In the genomic region with DNA sequence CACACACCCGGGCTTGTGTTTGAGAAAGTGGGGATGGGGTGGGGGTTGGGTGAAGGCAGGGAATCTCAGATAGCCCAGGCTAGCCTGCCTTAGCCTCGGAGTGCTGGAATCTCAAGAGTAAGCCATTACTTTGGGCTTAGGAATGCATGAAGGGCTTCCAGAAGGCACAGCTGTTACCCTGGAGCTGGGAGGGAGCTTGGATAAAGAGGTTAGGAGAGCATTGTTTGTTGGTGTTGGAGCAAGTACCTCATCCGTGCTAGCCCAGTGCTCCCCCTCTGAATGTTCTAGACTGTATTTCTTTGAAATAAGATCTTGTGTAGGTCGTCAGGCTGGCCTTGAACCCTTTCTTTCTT, we compare ENCODE assay signal across 8 mouse cellular contexts. TPM values are rescaled to one million over a fixed set of nuclear protein-coding genes. Genes with fewer than 3 reads are reported as not detected.
A peak's percentile ranks its signal among the peaks of the same experiment; 100 is the strongest.
DNase-seq lines count a peak whose midpoint lies in the region; ATAC-seq lines count a peak whose summit lies in the region.

No protein-coding gene starts in this region.

- H3K4me2 ChIP-seq in kidney, embryonic 16.5 days (replicated peaks; ENCODE audit: low read depth, low read length), result peak overlapping the region; percentile 66
- H3K4me2 ChIP-seq in hindbrain, embryonic 15.5 days, result peak overlapping the region; percentile 73

- peak overlapping the region; percentile 49 for H3K4me3 ChIP-seq in kidney, embryonic 16.5 days (ENCODE audit: low read length)
- H3K4me3 ChIP-seq in hindbrain, embryonic 15.5 days, result peak overlapping the region; percentile 39

- peak overlapping the region; percentile 71 for H3K9ac ChIP-seq in kidney, embryonic 16.5 days (replicated peaks; ENCODE audit: low read length)
- peak overlapping the region; percentile 41; the same call in 1 of the 2 replicates for H3K9ac ChIP-seq in hindbrain, embryonic 15.5 days

- peaks cover 20% of the 10 kb centered on the region for H3K4me1 ChIP-seq in kidney, embryonic 16.5 days (ENCODE audit: insufficient read depth, low read length)
- peaks cover 10% of the 10 kb centered on the region for H3K4me1 ChIP-seq in hindbrain, embryonic 15.5 days (replicated peaks)

- peak; percentile 7; the same call in 1 of the 2 replicates for ATAC-seq in kidney, embryonic 16.5 days (ENCODE audit: low FRiP score, low TSS enrichment)
- no peak for ATAC-seq in hindbrain, embryonic 15.5 days (ENCODE audit: low FRiP score, low read depth)
- 0 out of 2 replicates have a peak, but pooled peaks have one; percentile 1 for ATAC-seq in monocyte, adult 5-6 weeks (replicated peaks; ENCODE audit: insufficient number of reproducible peaks, low FRiP score, low TSS enrichment, poor library complexity, severe bottlenecking)

- no peaks in the 10 kb centered on the region for H3K9me3 ChIP-seq in kidney, embryonic 16.5 days (ENCODE audit: low read length)
- H3K9me3 ChIP-seq in hindbrain, embryonic 15.5 days, result no peaks in the 10 kb centered on the region

- DNase-seq in kidney, postnatal 10 days, result no peak
- peak; percentile 20 for DNase-seq in brain, adult 2 months (ENCODE audit: low read depth, low spot score)
- DNase-seq in layer of hippocampus, adult 18-20 months (ENCODE audit: low spot score in 2 of 2), result no peak
- no peak for DNase-seq in cerebellum, postnatal 25 days
- no peak for DNase-seq in urinary bladder, adult 2 months (ENCODE audit: low spot score)

- WGBS in kidney, embryonic 16.5 days, result 5% methylated on average over 4 of the region's 4 CpGs
- 16% methylated on average over 4 of the region's 4 CpGs for WGBS in hindbrain, embryonic 15.5 days

- H3K27me3 ChIP-seq in kidney, embryonic 16.5 days (ENCODE audit: insufficient read depth, low read length), result no peaks in the 10 kb centered on the region
- peaks cover 3% of the 10 kb centered on the region; the same call in 1 of the 2 replicates for H3K27me3 ChIP-seq in hindbrain, embryonic 15.5 days

- peak overlapping the region; percentile 82 for H3K27ac ChIP-seq in kidney, embryonic 16.5 days (ENCODE audit: low read length)
- H3K27ac ChIP-seq in hindbrain, embryonic 15.5 days (replicated peaks), result peak overlapping the region; percentile 54

- H3K36me3 ChIP-seq in kidney, embryonic 16.5 days (ENCODE audit: insufficient read depth, low read length), result no peaks in the 10 kb centered on the region
- H3K36me3 ChIP-seq in hindbrain, embryonic 15.5 days, result no peaks in the 10 kb centered on the region

RNA-seq across cellular contexts. Expression of a gene that starts 22.8 kb away (rescaled TPM):
- polyA plus RNA-seq in kidney, embryonic 16.5 days (2015; fragmentation: Nextera tagmentation; extraction: Ambion mirVana), result 12,646 and 13,929 TPM in 2 replicates
- polyA plus RNA-seq in hindbrain, embryonic 15.5 days (2015; fragmentation: Nextera tagmentation; extraction: Ambion mirVana), result 13,458 and 13,965 TPM in 2 replicates
- 6,587 to 7,071 TPM (median 6,776 TPM) in 3 replicates for total RNA-seq in monocyte, adult 5-6 weeks (2017)
- 1,000 to 10,000 TPM; 3,167 to 3,215 TPM for total RNA-seq in layer of hippocampus, adult 18-20 months (2021)
- 5,740 and 7,458 TPM in 2 replicates for polyA plus RNA-seq in urinary bladder, adult 2 months (2012; rRNA removed)

RNA-seq across cellular contexts. Expression of a gene that starts 30.8 kb away (rescaled TPM):
- polyA plus RNA-seq in kidney, embryonic 16.5 days (2015; fragmentation: Nextera tagmentation; extraction: Ambion mirVana), result 302 and 349 TPM in 2 replicates
- 488 and 506 TPM in 2 replicates for polyA plus RNA-seq in hindbrain, embryonic 15.5 days (2015; fragmentation: Nextera tagmentation; extraction: Ambion mirVana)
- 1.2 TPM in 1 of 3 replicates, not detected in the others for total RNA-seq in monocyte, adult 5-6 weeks (2017)
- 100 to 1,000 TPM; 165 to 188 TPM for total RNA-seq in layer of hippocampus, adult 18-20 months (2021)
- polyA plus RNA-seq in urinary bladder, adult 2 months (2012; rRNA removed), result 63.4 and 69.0 TPM in 2 replicates

RNA-seq across cellular contexts. Expression of a gene that starts 34.2 kb away (rescaled TPM):
- polyA plus RNA-seq in kidney, embryonic 16.5 days (2015; fragmentation: Nextera tagmentation; extraction: Ambion mirVana), result 14.0 and 17.2 TPM in 2 replicates
- polyA plus RNA-seq in hindbrain, embryonic 15.5 days (2015; fragmentation: Nextera tagmentation; extraction: Ambion mirVana), result 30.3 and 33.3 TPM in 2 replicates
- total RNA-seq in monocyte, adult 5-6 weeks (2017), result 1.6 to 3.6 TPM (median 2.3 TPM) in 3 replicates
- total RNA-seq in layer of hippocampus, adult 18-20 months (2021), result 10 to 100 TPM; 33.9 to 37.6 TPM
- polyA plus RNA-seq in urinary bladder, adult 2 months (2012; rRNA removed), result 7.0 and 8.4 TPM in 2 replicates
